Mouse (Mus musculus): ENCODE results near the gene Apex1. TPM values are rescaled to one million over a fixed set of nuclear protein-coding genes. Genes with fewer than 3 reads are reported as not detected.
"Not testable (repeated sequence)": the region's sequence is repeated elsewhere in the genome, so short reads cannot be mapped to it uniquely, and the experiment has no call there.

Apex1 gene
- total RNA-seq (2015; ENCODE audit: low replicate concordance), result 16.6 and 28.9 TPM in 2 replicates
- total RNA-seq (2017; ENCODE audit: low replicate concordance), result 8.3 and 13.2 TPM in 2 replicates

DNA sequence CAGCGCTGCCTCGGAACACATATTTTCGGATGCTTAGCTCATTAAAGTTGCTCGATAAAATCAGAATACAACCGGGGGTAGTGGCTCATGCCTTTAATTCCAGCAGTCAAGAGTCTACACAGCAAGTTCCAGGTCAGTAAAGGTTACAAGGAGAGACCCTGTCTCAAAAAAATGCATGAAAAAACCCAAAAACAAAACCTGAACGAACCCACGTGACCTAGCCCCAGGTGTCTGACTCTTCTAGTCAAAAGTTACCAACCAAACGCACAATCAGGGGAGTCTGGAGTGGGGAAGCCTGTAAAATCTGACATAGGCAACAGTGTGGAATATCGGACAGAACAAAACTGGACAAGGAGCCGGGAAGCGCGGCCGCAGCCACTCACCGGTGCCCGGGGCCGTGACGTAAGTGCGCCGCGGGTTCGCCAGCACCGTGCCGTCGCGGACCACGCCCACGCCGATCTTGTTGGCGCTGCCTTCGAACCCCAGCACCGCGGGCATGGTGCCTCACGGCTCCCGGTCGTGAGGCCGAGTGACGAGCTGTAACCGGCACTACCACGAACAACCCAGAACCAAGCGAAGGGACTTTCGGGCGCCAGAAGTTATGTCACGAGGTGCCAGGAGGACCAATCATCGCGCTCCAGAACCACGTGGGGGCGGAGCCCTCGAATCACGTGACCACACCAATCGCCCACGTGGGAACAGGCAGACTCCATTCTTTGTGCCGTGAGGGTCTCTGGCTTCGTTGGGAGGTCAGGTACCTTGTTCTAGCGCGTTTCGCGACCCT, at the start of gene Apex1, which contains the start of gene Osgep:
Gene Apex1, plus strand, starts transcription at position 688 of the 784 bp plus-strand sequence.
Gene Osgep, minus strand, starts transcription at position 613 of the 784 bp plus-strand sequence.
- ATAC-seq (replicated peaks; ENCODE audit: low FRiP score, poor library complexity, severe bottlenecking), result peak; percentile 90

DNA sequence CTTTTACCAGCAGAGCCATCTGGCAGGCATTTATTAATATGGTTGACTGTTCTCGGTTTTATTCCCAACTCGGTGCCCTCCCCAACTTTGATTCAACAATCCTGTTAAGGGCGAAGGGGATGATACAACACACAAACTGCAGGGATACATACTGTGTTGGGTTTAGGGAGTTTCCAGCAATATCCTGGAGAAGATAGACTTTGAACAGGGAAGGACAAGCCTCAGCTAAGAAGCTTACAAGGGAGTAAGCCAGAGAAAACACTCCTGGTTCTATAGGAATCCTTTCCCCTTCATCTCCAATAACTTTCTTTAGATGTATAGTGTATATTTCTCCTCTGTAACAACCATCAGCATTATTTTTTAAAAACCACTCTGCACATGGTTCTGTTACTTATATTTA, 49.6 kb upstream of the Apex1 start:
- ATAC-seq (replicated peaks; ENCODE audit: low FRiP score, poor library complexity, severe bottlenecking), result no peak

DNA sequence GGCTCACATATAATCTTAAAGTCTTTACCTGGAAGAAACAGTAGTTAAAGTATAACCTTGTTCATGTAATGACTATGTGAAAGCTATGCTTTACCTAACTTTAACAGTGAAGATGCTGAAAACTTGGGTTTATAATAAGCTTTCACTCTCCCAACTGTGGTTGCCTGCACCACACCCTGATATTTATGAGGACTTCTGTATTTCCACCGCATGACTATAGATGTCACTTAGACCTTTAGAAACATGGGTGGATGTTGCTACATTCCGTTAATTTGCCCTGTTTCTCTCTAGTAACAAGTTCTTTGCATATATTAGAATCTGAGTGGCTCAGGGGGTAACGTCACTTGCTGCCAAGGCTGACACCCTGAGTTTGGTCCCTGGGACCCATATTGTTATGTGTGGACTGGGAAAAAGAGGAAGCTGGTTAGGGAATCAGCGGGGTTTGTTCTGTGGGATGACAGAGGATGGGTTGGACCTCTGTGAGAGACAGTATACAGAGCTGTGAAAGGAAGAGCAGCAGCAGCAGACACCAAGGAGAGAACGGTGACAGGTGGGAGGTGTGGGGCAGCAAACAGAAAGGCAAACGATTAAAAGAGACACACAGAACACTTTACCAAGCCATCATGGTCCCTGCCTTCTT, 49.1 kb upstream of the Apex1 start:
- no peak for ATAC-seq (replicated peaks; ENCODE audit: low FRiP score, poor library complexity, severe bottlenecking)

DNA sequence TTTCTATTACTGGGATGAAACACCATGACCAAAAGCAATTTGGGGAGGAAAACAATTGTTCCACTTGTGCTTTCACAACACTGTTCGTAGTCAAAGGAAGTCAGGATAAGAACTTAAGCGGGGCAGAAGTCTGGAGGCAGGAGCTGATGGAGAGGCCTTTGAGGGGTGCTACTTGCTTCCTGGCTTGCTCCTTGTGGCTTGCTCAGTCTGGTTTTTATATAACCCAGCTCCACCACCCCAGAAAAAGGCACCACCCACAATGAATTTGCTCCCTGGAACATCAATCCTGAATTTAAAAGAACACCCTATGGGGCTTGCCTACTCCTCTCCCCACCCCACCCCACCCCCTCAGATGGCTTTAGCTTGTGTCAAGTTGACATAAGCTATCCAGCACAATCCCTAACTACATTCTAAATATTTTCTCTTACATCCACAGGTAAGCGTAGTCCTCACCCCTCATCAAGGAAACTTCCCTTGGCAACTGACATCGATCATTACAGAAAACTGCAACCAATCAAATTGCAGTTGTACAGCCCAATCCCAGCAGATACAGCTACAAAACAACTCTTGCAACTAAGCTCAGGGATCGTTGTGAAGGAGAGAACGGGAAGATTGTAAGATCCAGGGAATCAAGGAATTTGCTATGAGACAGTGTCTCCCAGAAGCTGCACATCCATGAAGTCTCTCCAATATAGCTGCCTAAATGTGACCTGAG, 48.4 kb upstream of the Apex1 start:
- ATAC-seq (replicated peaks; ENCODE audit: low FRiP score, poor library complexity, severe bottlenecking), result no peak

DNA sequence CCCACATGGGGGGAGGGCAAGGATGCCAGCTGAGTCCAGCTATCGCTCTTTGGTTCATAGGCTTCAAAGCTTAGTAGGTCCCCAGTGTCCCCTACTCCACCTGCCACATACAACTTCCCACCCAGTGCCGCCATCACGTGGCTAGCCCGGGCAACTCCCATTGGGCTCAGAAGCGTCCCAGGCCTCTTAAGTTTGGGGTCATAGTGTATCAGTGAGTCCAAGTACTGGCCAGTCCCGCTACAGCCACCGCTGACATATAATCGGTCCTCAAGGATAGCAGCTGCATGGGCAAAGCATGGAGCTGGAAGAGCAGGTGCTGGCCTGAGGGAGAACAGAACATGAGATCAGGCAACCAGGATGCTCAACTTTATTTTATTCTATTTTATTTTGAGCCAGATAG, 33.1 kb upstream of the Apex1 start:
- no peak for ATAC-seq (replicated peaks; ENCODE audit: low FRiP score, poor library complexity, severe bottlenecking)

DNA sequence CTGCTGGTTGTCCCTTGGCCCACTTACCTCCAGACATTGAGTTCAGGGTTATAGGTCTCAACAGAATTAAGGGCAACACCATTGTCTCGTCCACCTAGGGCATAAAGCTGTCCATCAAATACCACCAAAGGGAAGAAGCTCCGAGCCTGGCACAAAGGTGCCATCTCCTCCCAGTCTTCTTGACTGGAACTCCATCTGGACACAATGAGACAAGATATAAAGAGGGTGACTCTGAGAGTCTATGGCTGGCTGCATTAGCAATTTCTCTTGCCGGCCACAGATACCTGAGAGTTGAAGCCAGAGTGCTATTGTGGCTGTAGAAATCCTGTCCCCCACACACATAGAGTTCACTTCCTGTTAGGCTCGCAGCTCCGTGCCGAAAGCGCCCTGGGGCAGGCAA, 32.7 kb upstream of the Apex1 start:
- no peak for ATAC-seq (replicated peaks; ENCODE audit: low FRiP score, poor library complexity, severe bottlenecking)

DNA sequence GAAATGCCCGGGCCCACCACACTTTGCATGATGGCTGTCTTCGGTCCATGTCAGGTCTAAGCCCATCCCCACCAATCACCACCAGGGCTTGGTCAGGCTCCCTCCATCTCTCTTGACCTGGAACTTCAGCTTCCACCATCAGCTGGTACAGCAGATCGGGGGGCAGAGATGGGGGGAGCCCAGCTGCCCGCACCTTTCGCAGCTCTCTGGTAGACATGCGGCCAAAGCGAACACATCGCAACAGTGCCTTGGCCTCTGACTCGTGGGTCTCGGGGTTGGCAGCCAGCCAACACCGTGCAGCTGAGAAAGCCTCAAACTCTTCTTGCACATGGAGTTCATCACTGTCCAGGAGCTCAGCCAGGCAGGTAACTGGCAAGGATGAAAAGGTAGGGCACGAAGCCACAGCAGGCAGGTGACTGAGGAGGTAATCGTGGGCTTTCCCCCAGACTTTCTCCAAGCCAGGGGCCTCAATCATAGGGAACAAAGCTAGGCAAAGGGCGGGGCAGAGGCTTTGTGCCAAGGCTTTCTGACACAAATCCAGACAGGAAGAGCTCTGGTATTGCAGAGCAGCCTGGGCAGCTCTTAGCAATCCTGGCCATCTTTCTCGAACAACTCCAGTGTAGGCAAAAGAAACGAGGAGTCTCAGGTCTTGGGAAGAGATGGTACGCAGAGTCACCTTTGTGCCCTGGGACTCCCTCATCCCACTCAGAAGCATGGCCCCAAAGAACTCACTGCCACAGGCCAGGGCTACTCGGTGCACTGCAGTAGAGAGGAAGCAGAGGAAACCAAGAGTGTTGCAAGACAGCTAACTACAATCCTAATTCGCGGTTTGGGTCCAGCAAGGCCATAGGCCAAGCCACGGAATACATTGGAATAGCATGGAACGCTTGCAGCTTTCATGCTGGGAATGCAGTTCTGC, 32.0 kb upstream of the Apex1 start:
- ATAC-seq (replicated peaks; ENCODE audit: low FRiP score, poor library complexity, severe bottlenecking), result no peak

DNA sequence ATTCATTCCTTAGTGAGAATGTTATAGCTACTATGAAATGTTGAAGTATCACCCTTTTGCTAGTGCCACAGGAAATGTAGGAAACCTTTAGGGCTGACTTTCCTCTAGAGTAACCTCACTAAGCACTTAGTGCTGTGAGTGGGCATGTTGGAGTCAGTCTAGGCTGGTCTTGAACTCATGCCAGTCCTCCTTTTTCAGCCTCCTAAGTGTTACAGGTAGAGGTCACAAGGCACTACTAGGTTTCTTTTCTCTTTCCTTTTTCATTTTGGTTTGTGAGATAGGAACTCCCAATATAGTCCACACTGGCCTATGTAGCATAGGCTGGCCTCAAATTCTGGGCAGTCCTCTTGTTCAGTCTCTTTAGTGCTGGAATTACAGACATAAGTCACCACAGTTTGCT, 29.4 kb upstream of the Apex1 start:
- no peak for ATAC-seq (replicated peaks; ENCODE audit: low FRiP score, poor library complexity, severe bottlenecking)

DNA sequence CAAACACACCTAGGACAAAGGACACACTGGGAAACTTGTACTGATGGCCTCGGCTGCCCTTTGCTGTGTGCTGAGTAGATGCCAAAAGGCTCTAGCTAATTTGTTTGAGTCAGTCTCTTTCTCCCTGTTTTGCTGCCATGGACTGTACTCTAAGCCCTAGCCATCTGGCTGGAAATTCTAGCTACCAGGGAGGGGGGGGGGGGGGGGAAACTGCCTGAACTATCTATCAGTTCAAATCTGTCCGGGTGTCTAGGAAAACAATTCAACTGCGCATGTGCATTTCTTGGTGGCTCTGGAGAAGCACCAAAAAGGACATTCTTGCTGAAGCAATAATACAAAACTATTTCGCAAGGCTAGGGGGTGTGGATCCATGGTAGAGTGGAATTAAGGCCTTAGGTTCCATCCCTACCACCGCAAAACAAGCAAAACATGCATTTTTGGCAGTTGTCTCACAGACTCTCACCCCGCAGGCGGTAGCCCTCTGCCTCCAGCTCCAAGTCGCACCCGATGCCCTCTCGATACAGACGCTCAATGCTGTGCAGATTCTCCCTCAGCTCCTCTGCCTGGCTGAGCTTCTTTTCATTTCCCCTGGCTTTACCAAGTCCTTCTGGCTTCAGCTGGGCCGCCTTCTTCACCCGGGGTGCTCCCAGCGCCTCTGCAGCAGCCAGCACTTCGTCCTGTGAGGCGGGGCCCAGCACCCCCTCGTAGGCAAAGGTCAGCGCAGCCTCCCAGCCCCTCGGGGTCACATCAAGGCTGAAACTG, 28.6 kb upstream of the Apex1 start:
- ATAC-seq (replicated peaks; ENCODE audit: low FRiP score, poor library complexity, severe bottlenecking), result no peak

DNA sequence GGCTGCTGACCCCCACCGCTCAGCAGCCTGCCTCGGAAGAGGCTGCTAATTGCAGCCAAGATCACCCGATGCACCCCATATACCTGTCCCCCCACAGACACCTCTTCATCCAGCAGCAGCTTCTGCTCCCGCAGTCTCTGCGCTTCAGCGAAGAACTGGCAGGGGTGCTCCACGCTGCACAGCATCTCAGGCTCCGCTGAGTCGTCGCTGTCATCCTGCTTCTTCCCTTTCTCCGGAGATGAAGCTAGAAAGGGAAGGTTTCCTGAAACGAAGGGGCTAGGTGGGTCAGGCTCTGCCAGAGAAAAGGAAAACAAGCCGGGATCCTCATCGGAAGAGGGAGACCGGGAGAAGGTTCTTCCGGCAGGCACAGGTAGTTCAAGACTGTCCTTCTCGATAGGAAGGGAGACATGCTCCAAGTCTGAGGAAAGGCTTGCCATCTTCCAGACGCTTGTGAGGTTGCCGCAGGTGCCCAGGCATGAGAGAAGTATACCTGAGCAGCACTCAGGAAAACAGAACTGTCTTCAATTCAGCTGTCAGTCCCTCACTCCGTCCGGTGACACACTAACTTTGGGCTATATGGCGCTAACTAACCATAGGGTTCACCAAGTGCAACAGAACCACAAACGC, 27.9 kb upstream of the Apex1 start:
- ATAC-seq (replicated peaks; ENCODE audit: low FRiP score, poor library complexity, severe bottlenecking), result no peak

DNA sequence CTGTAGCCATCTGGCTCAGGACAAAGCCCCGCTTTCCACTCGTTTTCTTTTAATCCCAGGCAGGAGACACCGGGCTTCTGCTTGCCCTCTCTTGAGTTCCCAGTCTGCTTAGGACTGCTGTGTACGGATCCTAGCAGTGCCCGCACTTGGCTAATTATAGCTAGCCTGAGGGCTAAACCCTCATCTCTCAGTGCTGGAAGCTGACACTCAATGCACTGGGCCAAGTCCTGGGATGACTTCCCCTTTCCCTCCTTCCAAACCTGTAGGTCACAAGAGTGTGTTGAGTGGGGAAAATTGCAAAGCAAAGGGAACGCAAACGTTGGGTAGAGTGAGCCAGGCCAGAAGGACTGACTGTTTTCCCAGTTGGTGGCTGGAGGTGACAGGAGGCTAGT, 27.4 kb upstream of the Apex1 start, which contains the start of gene Klhl33:
Gene Klhl33, minus strand, starts transcription at position 134 of the 392 bp plus-strand sequence.
- no peak for ATAC-seq (replicated peaks; ENCODE audit: low FRiP score, poor library complexity, severe bottlenecking)

DNA sequence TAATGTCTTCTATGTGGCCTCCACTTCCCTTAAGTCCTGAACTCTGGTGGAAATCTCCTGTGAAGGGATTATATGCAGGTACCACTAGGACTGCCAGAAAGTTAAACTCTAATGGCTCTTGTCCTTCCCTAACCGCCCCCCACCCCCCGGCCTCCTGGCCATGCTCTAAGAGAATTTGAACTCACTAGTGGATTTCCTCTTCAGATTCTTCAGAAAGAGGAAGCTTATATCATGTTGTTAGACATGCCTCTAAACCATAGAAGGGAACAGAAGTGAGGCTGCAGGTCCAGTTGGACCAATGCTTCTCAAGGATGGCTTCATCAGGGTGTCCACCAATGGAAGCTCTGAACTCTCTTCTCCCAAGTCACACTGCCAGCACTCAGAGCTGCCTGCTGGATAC, 26.8 kb upstream of the Apex1 start:
- ATAC-seq (replicated peaks; ENCODE audit: low FRiP score, poor library complexity, severe bottlenecking), result not testable (repeated sequence)

DNA sequence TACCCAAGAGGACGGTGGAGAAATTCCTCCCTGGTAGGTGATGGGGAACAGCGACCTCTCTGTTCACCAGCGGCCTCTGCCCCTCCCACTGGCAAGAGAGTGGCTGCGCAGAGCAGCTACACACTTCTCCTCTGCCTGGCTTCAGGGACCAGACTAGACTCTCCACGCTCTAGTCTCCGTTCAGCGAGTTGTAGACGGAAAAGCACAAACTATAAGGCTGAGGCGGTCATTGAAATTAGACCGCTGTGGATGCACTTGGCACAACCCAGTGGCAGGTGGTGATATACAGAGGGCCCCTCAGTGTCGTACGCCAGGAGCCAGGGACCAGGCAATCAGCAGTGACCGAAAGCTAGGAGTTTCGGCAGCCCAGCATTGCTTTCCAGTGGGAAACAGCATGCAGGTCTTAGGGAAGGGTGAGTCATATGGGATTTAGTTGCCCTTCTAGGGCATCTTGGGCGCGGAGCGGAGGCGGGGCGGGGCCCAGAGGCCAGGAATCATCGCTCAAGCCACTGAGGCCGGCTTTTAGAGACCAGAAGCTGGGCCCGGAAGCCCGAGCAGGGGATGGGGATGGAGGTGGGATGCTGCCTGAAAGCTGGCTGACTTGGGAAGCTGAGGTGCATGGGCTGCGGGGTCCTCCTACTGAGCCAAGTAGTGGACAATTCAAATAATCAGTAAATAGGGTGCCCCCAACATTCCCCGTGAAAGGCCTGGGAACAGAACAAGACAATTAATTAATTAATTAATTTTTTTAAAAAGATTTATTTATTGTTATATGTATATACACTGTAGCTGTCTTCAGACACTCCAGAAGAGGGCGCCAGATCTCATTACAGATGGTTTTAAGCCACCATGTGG, 20.6 kb upstream of the Apex1 start:
- ATAC-seq (replicated peaks; ENCODE audit: low FRiP score, poor library complexity, severe bottlenecking), result peak; percentile 62; the same call in 1 of the 2 replicates

DNA sequence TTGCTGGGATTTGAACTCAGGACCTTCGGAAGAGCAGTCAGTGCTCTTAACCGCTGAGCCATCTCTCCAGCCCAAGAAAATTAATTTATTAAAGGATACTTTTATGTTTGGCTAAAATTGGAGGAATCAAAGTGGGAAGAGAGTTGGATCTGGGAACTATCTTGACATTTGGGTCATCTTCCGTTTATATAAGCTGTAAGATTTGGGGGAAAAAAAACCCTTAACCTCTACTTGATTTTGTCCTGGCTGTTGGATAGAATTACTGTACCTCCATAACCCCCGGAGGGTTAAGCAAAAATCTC, 20.0 kb upstream of the Apex1 start:
- ATAC-seq (replicated peaks; ENCODE audit: low FRiP score, poor library complexity, severe bottlenecking), result no peak

DNA sequence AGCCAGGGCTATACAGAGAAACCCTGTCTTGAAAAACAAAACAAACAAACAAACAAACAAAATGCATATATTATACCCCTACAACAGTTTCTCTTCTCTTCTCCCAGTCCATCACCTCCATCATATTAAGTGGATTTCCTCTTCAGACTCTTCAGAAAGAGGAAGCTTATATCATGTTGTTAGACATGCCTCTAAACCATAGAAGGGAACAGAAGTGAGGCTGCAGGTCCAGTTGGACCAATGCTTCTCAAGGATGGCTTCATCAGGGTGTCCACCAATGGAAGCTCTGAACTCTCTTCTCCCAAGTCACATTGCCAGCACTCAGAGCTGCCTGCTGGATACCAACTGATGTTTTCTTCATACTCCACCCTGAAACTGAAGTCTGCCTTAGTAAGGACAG, 19.4 kb upstream of the Apex1 start:
- ATAC-seq (replicated peaks; ENCODE audit: low FRiP score, poor library complexity, severe bottlenecking), result not testable (repeated sequence)

DNA sequence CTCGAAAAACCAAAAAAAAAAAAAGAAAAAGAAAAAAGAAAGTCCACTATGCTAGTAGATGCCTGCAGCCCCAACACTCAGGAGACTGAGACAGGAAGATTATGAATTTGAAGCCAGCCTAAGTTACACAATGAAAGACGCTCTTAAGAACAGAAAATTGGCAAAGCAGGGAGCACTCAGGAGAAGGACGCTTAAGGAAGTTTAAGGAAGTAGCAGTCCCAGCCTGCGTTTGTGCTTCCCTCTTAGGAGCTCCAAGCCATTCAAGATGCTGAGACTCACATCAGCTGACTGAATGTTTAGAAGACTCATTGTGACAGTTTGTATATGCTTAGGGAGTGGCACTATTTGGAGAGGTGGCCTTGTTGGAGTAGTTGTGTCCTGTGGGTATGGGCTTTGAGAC, 16.6 kb upstream of the Apex1 start:
- no peak for ATAC-seq (replicated peaks; ENCODE audit: low FRiP score, poor library complexity, severe bottlenecking)

DNA sequence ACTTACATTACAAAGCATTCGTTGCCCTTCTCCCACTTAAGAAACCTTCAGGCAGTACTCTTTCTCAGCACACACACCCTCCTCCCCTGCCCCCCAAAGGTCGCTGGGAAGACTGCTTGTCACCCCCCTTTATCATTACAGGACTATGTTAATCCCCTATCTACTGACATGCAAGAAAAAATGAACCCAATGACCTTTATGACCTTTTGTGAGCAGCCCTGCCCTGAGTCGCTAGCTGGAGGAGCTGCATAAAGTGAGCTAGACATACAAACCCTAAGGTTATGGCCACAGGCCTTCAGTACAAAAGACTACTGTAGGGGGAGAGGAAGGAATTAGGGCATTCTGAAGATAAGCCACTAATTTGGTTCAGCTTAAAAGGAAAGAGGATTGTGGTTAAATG, 13.4 kb upstream of the Apex1 start:
- ATAC-seq (replicated peaks; ENCODE audit: low FRiP score, poor library complexity, severe bottlenecking), result no peak

DNA sequence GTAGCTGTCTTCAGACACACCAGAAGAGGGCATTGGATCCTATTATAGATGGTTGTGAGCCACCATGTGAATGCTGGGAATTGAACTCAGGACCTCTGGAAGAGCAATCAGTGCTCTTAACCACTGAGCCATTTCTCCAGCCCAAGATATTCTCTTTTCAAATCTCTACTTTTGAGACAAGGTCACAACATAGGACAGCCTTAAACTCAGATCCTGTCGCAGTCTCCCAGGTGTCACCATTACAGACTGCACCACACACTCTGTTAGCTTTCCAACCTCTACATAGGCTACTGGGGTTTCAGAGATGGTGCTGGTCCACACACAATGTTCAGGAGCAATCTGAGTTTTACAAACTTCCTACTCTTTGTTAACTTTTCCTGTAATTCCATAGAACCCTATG, 1.3 kb upstream of the Apex1 start:
- not testable (repeated sequence) for ATAC-seq (replicated peaks; ENCODE audit: low FRiP score, poor library complexity, severe bottlenecking)

All from erythroid progenitor cell, adult 5-6 weeks (primary cell).